Mouse (Mus musculus): Measurements from ENCODE around the gene Gm14325.
"Not testable (repeated sequence)": the region's sequence is repeated elsewhere in the genome, so short reads cannot be mapped to it uniquely, and the experiment has no call there.

Gm14325 gene

GRCm38 (mm10) chr2:177839901-177840663 is at the start of gene Gm14325:
Gm14325 (minus strand) TSS chr2:177840336.
- not testable (repeated sequence) for DNase-seq (ENCODE audit: low spot score)

- not testable (repeated sequence) for DNase-seq (ENCODE audit: low spot score)
Observed at GRCm38 (mm10) chr2:177887743-177888142, 47.6 kb upstream of the Gm14325 start.

- DNase-seq (ENCODE audit: low spot score) = not testable (repeated sequence)
Observed at GRCm38 (mm10) chr2:177862254-177862653, 22.1 kb upstream of the Gm14325 start.

GRCm38 (mm10) chr2:177843666-177844065 is 3.5 kb upstream of the Gm14325 start:
- DNase-seq (ENCODE audit: low spot score) = not testable (repeated sequence)

GRCm38 (mm10) chr2:177836756-177837155 is 3.4 kb downstream of the Gm14325 start:
- not testable (repeated sequence) for DNase-seq (ENCODE audit: low spot score)

- DNase-seq (ENCODE audit: low spot score) = peak; percentile 10
Observed at GRCm38 (mm10) chr2:177835733-177836536, 4.2 kb downstream of the Gm14325 start.

GRCm38 (mm10) chr2:177821952-177822351 is 18.2 kb downstream of the Gm14325 start:
- not testable (repeated sequence) for DNase-seq (ENCODE audit: low spot score)

- not testable (repeated sequence) for DNase-seq (ENCODE audit: low spot score)
Observed at GRCm38 (mm10) chr2:177806170-177806569, 34.0 kb downstream of the Gm14325 start.

- DNase-seq (ENCODE audit: low spot score) = not testable (repeated sequence)
Observed at GRCm38 (mm10) chr2:177787351-177787750, 52.8 kb downstream of the Gm14325 start.
